Mouse (Mus musculus) mouse embryonic stem cell (cell line): ENCODE measurements at regions not wholly inside any gene's neighbourhood (a gene's known extent, or its start where the extent isn't known, plus 50 kb on each side); places are given as distances from the start of the nearest gene placed in this dataset.

Experiments used
- in situ Hi-C, 2 experiments: fragments of 300-500 bp; cut with MboI; formaldehyde crosslinking; loops; 1 replicate in 1 of 2; 3 replicates in 1 of 2; pipeline ENCODE4 v1.14.3; 2019 to 2020; ENCODE audit warnings: low sequenced_read_pairs in 2 of 2, low pct_unique_long_range_greater_than_20kb in 1 of 2, mixed read lengths in 1 of 2; ENCODE audit not compliant: unreplicated experiment in 1 of 2

GRCm38 (mm10) chr13:34465862-34466430 lies 121.0 kb upstream of the Slc22a23 start:
- in situ Hi-C loops: no loop called here

GRCm38 (mm10) chr13:34465456-34465855 lies 120.5 kb upstream of the Slc22a23 start:
- in situ Hi-C loops: no loop called here

GRCm38 (mm10) chr13:34464221-34464620 lies 119.2 kb upstream of the Slc22a23 start:
- in situ Hi-C loops: no loop called here

GRCm38 (mm10) chr13:34462808-34463511 lies 118.0 kb upstream of the Slc22a23 start:
- in situ Hi-C loops: no loop called here

- in situ Hi-C loops: no loop called here
These were observed 117.3 kb upstream of the Slc22a23 start for GRCm38 (mm10) chr13:34462206-34462807.

- in situ Hi-C loops: no loop called here
These were observed 116.0 kb upstream of the Slc22a23 start for GRCm38 (mm10) chr13:34460969-34461368.

- in situ Hi-C loops: no loop called here
These were observed 111.1 kb upstream of the Slc22a23 start for GRCm38 (mm10) chr13:34456051-34456450.

GRCm38 (mm10) chr13:34446806-34447205 lies 101.8 kb upstream of the Slc22a23 start:
- in situ Hi-C loops: no loop called here

GRCm38 (mm10) chr13:34446327-34446726 lies 101.3 kb upstream of the Slc22a23 start:
- in situ Hi-C loops: no loop called here

GRCm38 (mm10) chr13:34441347-34441746 lies 96.4 kb upstream of the Slc22a23 start:
- in situ Hi-C loops: no loop called here

GRCm38 (mm10) chr13:34427527-34427926 lies 82.5 kb upstream of the Slc22a23 start:
- in situ Hi-C loops: no loop called here

- in situ Hi-C loops: no loop called here
These were observed 79.9 kb upstream of the Slc22a23 start for GRCm38 (mm10) chr13:34424921-34425320.

GRCm38 (mm10) chr13:34421644-34422043 lies 76.7 kb upstream of the Slc22a23 start:
- in situ Hi-C loops: no loop called here

- in situ Hi-C loops: no loop called here
These were observed 75.6 kb upstream of the Slc22a23 start for GRCm38 (mm10) chr13:34420341-34421156.

GRCm38 (mm10) chr13:34419061-34419460 lies 74.1 kb upstream of the Slc22a23 start:
- in situ Hi-C loops: no loop called here

GRCm38 (mm10) chr13:34416603-34417002 lies 71.6 kb upstream of the Slc22a23 start:
- in situ Hi-C loops: no loop called here

GRCm38 (mm10) chr13:34414533-34414932 lies 69.6 kb upstream of the Slc22a23 start:
- in situ Hi-C loops: no loop called here

GRCm38 (mm10) chr13:34408669-34409055 lies 63.7 kb upstream of the Slc22a23 start:
- in situ Hi-C loops: no loop called here

- in situ Hi-C loops: no loop called here
These were observed 63.2 kb upstream of the Slc22a23 start for GRCm38 (mm10) chr13:34408007-34408668.
